Mouse (Mus musculus) frontal cortex, adult 2 months (tissue): ENCODE results near the gene Ap1g2. TPM values are rescaled to one million over a fixed set of nuclear protein-coding genes. Genes with fewer than 3 reads are reported as not detected.
A peak's percentile ranks its signal among the peaks of the same experiment; 100 is the strongest.

Source experiments
- DNase-seq, 2 experiments: peaks; one replicate each; pipeline ENCODE4 v3.0.0; 2022; ENCODE audit warnings: low spot score in 1 of 2; ENCODE audit errors: extremely low spot score in 1 of 2
- polyA plus RNA-seq: library from polyadenylated mRNA; depleted of rRNA; stranded (reverse); fragments of >200 nt; gene quantifications from 2 replicates; pipeline ENCODE4 v1.2.3, GENCODE M21; 2012; rRNA removed

The Ap1g2 gene
- polyA plus RNA-seq: 15.5 and 18.3 TPM in 2 replicates

DNA sequence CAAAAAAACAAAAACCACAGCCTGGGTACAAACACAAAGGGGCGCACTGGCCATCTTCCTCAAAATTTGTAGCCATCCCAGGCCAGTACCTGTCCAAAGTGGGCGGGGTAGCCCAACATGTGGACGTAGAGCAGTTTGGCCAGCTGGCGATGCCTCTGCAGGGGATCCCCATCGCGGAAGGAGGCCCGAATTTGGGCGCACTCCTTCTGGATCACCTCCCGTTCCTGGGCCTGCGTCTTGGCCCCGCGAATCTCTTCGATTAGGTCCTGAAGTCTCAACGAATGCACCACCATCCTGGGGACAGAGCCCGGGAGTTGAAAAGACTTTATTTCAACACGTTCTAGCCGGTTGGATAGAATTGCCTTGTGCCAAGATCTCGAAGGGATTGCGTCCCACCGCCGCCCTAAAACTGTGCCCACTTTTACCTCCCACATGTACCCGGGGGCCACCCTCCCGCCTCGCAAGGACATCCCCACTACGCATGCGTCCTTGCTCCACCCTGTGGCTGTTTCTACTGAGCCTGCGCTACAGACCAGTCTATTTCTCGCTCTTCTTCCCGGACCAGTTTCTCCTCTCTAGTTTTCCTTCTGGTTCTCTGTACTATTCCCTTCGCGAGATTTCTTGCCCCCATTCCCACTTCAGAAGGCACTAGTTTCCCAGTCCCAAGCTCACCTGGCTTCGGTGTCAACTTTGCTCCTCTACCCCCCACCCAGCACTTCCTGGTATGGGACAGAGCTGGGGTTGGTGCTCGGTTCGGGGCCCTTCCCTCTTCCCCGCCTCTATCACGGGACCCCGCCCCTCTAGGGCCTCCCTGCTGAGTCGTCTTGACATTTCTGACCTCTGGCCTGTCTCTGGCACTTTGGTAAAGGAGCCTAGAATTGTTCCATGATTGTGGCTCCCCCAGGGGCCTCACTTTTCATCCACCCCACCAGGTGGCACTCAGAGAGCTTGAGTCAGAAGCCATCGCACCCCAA lies at the start of gene Ap1g2:
Gene Ap1g2, minus strand, starts transcription at position 758 of the 974 bp plus-strand sequence.
- peak; percentile 77 to 93 for DNase-seq

DNA sequence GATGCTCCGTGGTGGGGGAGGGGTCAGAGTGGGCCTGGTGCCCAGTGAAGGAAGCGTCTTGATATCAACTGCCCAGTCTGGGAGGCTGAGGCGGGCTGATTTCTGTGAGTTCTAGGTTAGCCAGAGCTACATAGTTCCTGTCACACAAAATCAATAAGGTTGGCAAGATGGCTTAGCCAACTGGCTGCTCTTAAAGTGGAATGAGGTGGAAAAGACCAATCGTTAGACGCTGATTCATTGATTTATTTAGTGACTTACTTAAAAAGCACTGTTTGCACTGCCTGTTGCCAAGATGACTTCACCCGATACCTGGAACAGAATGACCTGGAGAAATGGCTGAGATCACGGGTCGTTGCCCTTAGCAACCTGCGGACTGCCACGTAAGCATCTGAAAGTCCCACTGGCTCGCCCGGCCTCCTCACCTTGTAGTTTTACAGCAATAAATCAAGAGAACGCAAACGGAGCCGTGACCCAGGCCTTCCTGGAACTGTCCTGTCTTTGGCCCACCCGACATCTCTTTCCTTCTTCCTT lies 46.6 kb upstream of the Ap1g2 start:
- no peak for DNase-seq

DNA sequence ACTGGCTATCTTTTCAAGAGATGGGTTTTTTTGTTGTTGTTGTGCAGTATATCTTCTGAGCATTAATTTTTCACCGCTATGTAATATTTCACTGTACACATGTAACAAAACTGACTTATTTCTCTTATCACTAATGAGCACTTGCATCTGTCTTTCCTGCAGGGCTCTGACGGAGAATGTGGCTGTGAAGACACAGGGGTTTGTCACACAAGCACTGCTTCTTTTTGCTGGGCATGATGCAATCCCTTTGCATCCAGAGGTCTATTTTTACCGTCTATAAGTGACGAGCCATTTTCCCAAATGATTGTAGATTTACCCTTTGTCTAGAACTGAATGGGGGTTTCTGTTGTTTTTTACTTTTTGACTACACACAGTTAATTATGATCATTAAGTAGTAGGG lies 45.8 kb upstream of the Ap1g2 start:
- DNase-seq: no peak

DNA sequence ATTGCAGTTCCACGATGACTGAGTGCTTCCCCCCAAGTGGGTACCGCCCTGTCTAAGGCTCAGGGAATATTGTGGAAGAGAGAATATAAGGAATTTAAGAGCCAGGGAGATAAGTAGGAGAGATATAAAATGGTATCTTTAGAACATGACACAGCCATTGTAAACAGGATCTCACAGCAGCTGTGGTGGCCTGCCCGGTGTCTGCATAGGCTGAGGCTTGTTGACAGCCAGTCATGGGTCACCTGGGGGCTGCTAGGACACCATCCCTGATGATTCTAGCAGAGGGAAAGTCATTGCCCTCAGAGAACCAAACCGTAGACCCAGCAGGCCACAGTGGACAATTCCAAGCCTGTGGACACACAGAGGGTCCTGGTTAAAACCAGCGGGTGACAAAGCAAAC lies 44.6 kb upstream of the Ap1g2 start:
- no peak for DNase-seq

DNA sequence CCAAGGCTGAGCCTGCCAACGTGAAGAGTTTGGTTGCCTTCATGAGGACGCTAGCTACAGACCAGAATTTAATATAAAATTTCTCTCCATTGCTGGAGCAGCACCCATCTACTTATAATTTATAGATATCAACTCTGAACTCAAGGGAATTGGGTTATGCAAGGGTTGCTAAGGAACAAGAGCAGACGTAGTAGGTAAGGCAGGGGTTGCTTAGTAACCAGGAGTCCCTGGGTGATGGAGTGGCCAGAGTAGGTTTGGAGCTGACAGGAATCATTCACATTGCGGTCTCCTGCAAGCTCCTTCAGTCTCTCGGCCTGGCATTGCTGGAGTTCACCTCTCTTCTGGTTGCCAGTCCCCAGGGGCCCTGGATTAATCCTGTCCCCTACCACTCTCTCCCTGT lies 42.6 kb upstream of the Ap1g2 start:
- DNase-seq: peak in 1 of 2 experiments; percentile 20

DNA sequence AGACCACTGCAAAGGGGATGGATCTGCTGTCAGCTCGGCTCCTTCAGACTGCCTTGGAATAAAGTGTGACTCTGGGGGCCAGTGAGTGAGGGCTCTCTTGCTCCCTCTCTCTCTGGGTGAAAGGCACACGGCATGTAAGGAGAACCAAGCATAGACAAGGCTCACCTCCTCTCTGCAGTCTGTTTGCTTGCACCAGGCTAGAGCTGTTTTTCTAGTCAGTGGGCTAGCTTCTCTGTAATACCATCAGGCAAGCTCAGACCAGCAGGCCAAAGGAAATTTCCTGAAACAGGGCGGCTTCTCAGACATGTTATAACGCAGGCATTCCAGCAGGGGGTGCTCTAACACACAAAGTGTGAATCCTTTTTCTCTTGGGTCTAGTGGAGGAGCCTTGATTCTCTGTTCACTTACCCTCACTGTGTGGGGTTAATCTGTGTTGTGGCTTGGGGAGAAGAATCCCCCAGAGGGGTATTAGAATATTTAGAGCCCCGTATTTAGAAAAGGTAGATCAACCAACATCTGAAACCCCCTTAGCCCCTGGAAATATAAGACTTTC lies 42.0 kb upstream of the Ap1g2 start:
- DNase-seq: peak in 1 of 2 experiments; percentile 83

DNA sequence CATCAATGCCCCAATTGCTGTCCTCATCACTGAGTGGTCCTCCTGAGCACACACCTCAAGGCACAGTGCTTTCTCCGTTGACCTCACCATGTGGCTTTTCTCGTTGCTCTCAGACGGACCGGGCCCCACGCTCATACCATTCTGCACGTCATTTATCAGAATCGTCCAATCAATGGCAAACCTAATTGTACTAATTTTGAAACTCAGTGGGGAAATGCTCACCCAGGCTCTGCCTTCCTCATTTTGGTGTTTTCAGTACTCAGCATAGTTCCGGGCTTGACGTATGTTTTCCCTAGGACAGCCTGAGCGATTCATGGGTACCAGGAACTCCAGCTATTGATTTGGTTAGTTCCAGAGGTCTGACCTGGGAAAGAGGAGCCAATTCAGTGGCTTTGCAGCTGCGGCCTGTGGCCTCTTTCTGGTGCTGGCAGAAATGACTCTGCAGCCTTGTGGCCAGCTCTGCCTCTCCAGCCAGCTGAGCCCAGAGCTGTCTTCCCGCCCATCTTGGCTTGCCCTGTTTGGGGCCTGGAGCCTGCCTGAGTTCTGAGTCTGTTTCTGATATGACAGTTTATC lies 40.5 kb upstream of the Ap1g2 start:
- no peak for DNase-seq

DNA sequence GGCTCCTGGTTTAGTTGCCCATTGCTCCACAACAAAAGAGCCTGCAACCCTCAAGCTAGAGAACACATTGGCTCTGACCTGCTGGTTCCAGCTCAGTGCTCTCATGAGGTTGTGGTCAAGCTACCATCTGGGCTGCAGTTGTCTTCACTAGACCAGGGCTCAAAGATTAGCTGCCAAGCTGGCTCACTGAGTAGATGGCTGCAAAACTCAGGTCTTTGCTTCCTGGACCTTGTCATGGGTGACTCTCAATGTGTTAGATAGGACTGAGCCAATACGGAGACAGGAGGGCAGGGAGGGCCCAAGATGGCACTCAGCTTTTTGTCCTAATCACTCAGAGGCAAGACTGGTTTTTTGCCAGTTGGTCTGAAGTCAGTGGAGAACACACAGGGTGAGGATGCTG lies 39.9 kb upstream of the Ap1g2 start:
- no peak for DNase-seq

DNA sequence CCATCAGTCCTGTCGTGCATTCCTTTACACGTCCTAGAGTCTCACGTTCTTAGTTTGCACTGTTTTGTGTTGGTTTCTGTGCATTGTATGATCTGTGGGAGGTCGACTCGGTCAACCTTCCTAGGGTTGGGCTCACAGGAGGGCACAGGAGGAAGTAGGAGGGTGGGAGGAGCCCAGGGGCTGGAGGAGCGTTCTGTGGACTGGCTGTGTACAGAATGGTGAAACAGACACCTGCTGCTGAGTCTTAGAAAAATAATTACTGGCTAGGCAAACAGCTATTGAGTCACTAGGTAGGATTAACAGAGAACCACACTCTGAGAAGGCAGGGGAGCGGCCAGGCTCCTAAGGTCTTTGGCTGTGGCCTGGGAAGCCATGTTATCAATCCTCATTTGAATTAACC lies 32.9 kb upstream of the Ap1g2 start:
- DNase-seq: no peak

DNA sequence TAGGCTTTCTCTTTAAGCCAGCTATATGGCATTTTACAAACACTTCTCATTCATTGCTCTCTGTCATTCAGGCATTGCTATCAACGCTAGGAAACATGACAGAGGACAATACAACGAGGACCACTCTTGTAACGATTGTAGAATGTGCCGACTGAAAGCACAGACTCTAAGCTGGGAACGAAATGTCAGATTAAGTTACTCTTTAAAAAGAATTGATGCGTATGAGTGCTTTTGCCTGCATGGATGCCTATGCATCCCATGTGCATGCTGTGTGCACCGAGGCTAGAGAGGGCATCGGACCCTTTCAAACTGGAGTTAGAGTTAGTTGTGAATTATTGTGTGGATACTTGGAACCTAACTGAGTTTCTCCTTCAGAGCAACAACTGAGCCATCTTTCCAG lies 29.3 kb upstream of the Ap1g2 start:
- no peak for DNase-seq

DNA sequence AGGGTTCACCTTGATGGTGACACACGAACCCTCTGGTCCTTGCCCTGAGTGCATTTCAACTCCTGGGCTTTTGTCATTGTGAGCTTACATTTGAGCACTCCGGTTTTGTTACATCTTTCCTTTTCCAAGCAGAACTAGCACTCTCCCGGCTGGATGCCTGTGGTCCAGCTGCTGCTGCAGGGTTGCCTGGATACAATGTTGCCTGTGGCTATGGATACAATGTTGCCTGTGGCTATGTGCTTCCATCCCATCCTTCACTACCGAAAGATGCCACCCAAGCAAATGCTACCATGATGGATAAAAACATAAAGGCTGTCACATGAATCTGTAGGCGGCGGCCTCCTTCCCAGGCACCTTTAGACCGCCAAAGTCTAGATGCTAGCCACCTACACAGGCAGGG lies 20.1 kb upstream of the Ap1g2 start:
- DNase-seq: no peak

DNA sequence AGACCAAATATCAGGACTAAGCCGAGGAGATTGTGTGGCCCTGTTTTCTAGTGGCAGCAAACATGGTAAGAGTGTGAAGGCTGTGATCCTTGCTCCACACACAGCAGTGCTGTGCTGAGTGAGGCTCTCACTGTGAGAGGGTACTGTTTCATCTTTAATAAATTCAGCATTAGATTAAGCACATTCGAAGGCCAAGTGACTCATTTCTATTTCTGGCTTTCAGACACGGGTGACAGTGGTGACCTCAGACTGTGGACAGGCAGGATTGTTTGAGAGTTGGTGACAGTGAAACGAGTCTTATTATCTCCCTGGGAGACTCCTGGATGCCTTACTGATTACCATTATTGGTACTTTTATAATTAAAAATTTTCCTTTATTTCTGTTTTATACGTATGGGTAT lies 19.3 kb upstream of the Ap1g2 start:
- DNase-seq: no peak

DNA sequence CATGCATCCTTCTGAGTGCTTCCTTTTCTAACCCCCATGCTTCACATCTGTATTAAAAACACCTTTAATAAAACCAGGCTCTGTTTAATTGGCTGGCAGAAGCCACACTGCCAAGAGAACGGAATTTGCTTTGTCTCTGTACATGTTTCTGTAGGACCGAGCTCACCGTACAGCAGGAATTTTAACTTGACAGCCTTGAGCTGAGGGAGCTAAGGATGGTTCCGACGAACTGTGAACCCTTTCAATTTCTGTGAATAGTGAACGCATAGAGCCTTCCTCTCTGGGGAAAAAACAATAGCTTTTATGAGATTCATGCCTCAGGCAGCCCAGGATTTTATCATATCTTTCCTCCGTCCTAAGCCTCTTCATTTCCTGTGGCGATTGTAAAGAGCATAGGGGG lies 16.0 kb upstream of the Ap1g2 start:
- DNase-seq: no peak

DNA sequence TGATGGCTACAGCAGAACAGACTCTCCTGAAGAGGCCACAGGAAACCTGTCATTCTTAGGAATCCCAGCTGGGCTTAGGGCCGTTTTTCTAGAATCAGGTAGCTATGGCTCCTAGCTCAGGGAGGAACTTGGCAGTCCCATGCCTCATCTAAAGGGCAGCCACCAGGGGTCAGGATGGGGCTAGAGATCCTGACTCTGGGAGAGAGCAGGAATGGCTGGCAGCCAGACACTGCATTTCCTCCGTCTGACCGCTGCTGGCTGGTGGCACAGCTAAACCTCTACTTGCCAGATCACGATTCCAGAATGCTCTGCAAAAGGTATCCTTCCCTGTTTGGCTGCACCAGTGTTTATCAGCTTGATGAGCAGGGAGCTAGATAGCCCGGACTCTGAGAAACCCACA lies 15.6 kb upstream of the Ap1g2 start:
- DNase-seq: peak in 1 of 2 experiments; percentile 72

DNA sequence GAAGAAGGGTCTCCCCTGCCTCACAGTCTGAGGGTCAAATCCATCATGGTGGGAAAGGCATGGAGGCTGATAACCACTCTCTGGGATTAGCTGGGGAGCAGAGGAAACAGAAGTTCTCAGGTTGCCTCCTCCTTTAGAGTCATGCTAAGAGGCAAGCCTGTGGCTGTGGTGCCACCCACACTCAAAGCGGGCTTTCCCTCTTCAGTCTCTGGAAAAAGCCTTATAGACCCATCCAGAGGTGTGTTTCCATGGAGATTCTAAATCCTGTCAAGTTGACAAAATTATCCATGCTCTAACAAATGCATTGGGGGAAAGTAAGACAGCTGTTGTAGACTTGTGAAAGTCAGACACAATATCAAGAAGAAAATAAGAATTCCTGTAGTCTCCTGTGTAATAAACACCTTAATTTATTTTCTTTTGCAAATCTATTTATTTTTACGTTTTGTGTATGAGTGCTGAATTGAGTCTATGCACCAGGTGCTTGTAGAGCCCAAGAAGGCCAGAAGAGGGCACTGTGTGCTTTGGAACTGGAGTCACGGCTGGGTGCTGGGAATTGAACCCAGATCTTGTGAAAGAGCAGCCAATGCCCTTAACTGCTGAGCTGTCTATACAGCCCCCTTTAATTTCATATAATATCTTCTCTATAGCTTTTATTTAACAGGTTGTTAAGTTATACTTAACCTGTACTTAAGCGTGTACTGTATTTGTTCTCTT lies 13.2 kb upstream of the Ap1g2 start:
- DNase-seq: peak in 1 of 2 experiments; percentile 66

DNA sequence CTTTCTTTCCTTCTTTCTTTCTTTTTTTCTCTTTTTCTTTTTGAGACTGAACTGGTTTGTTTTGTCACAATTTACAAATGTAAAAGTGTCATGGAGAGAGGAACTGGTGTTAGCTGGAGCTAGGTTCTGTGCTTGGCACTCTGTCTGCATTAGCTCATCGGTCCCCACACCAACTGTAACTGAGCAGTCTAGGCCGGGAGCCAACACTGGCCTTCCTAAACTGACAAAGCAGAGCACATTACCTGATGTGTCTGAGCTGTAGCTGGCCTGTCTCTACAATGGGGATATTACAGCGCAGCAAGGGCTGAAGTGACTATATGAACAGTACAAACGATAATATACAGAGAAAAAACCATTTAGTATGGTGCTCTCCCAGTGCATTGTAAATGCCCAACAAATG lies 12.5 kb upstream of the Ap1g2 start:
- DNase-seq: peak in 1 of 2 experiments; percentile 60

DNA sequence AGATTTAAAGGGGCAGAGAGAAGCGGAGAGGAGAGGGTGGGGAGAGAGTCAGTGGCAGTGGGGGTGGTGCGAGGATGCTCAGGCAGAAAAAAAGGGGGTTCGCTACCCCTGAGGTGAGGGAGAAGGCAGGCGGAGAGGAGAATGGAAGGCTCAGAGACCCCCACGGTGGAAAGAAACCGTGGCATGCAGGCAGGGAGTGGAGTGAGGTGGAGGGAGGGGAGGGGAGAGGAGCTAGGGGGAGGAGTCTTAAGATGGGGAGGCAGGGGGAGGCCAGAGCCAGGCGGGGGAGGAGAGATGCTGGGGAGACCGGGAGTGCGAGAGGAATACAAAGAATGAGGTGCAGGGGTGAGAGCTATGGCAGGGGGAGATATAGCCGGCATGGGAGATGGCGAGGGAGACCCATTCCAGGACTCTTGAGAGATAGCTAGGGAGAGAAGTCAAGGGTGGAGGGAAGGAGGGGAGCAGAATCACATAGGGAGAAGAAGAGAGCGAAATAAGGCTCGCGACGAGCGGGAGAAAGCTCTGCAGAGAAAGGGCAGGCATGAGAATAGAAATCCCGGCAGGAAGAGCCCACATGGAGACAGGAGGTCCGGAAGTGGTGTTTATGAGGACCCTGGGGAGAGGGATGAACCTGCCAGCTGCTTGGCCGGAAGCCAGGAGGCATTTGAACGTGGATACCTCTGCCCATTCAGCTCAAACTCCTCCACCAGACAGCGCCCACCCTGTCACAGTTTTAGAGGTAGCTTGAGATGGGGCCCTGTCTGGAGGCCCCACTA lies 10.2 kb upstream of the Ap1g2 start, which contains the start of gene Jph4:
Gene Jph4, minus strand, starts transcription at position 511 of the 776 bp plus-strand sequence.
- peak in 1 of 2 experiments; percentile 79 for DNase-seq

DNA sequence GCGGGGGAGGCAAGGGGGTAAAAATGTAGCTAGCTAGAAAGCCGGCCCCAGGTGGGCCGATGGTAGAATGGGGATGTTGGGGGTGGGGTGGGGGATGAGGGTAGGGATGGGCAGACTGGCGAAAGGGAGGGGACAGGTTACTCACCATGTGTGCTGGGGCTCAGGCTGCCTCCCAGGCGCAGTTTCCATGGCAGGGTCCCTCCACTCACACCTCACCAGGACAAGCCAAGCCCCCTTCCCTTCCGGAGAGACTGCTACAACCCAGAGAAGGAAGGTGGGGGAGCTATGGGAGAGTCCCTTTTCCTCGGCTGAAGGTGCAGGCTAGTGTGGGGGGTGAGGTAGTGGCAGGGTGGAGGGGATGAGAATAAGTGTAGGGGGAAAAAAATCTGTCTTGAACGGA lies 9.5 kb upstream of the Ap1g2 start:
- no peak for DNase-seq

DNA sequence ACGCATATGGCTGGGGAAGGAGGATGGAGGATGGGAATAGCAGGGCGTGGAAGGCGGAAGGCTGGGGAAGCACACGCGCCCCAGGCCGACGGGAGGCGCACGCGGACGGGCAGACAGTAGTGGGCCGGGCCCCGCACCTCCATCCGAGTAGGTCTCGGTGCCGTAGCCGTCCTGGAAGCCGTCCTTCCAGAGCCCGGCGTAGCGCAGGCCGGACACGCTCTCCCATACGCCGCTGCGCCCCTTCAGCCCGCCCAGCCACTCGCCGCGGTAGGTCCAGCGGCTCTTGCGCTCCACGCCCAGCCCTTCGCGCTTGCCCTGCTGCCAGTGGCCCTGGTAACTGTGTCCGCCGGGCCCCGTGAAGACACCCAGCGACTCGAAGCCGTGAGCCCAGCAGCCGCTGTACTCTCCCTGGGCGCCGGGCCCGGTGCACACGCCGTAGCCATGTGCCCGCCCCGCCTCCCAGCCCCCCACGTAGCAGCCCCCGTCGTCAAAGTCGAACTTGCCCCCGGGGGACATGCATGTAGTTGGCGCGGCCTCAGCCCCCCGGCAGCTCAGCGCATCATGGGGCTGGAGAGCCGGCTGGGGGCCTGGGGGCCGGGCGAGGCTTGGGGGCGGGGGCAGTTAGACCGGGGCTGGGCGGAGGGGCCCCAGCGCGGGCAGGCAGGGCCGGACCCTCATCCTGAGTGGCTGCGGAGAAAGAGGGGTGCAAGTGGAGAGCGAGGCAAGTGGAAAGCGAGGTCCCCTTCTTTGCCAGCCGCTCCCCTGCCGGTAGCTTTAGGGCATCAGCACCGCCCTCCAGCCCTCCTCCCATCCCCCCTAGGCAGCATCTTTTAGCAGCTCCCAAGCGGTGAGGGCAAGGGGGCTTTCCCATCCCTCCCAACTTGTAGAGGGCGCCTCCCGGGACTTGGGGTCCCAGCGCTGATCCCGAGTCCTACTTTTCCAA lies 8.6 kb upstream of the Ap1g2 start:
- DNase-seq: peak in 1 of 2 experiments; percentile 70
